Mouse (Mus musculus) stomach, embryonic 14.5 days (tissue): ENCODE data around the gene Foxn4. TPM values are rescaled to one million over a fixed set of nuclear protein-coding genes. Genes with fewer than 3 reads are reported as not detected.

Experiments
- ATAC-seq: fragments of 200-750 bp; cut with Nextera tagmentation; 2 replicates; pipeline ENCODE4 v1.8.0; 2017; ENCODE audit warnings: low read depth, moderate TSS enrichment; ENCODE audit not compliant: insufficient number of reproducible peaks, insufficient read depth, low FRiP score
- H3K27ac ChIP-seq: fragments of 300-500 bp; sonication (generic); 2 replicates; pipeline ENCODE4 v1.5.1; 2014; ENCODE audit warnings: mild to moderate bottlenecking, low read length, moderate library complexity, mixed read lengths
- H3K27me3 ChIP-seq: fragments of 300-500 bp; sonication (generic); 2 replicates; pipeline ENCODE4 v1.6.1; 2014; ENCODE audit warnings: low read length, control low read depth, mixed read lengths; ENCODE audit not compliant: control insufficient read depth, insufficient read depth
- H3K36me3 ChIP-seq: fragments of 300-500 bp; sonication (generic); 2 replicates; pipeline ENCODE4 v1.6.1; 2014; ENCODE audit warnings: mild to moderate bottlenecking, control low read depth, low read length, moderate library complexity, mixed read lengths; ENCODE audit not compliant: control insufficient read depth, insufficient read depth
- H3K4me1 ChIP-seq: fragments of 300-500 bp; sonication (generic); 2 replicates; pipeline ENCODE4 v1.6.1; 2014; ENCODE audit warnings: low read length, control low read depth, mixed read lengths; ENCODE audit not compliant: control insufficient read depth, insufficient read depth
- H3K4me2 ChIP-seq: fragments of 300-500 bp; sonication (generic); replicated peaks from 2 replicates; pipeline ENCODE4 v1.6.1; 2014; ENCODE audit warnings: low read depth, low read length, control low read depth
- H3K4me3 ChIP-seq: fragments of 300-500 bp; sonication (generic); 2 replicates; pipeline ENCODE4 v1.5.1; 2014; ENCODE audit warnings: low read depth, low read length, control low read depth
- H3K9ac ChIP-seq: fragments of 300-500 bp; sonication (generic); replicated peaks from 2 replicates; pipeline ENCODE4 v1.6.1; 2014; ENCODE audit warnings: low read depth, mild to moderate bottlenecking, control low read depth, low read length, moderate library complexity, mixed read lengths
- H3K9me3 ChIP-seq: fragments of 300-500 bp; sonication (generic); 2 replicates; pipeline ENCODE4 v1.6.1; 2016; ENCODE audit warnings: low read depth, low read length, control low read depth; ENCODE audit not compliant: control insufficient read depth
- WGBS: fragments of 180-500 bp; shearing (Covaris S2); extraction: QIAGEN DNeasy Blood & Tissue Kit; methylation state at CpG from one replicate; pipeline ENCODE4 v1.1.7; 2014; 5-methylcytosine and 5-hydroxymethylcytosine counted together
- polyA plus RNA-seq: library from polyadenylated mRNA; unstranded; fragments of >200 nt; fragmentation: Nextera tagmentation; extraction: Ambion mirVana; gene quantifications from 2 replicates; pipeline ENCODE4 v1.2.1, GENCODE M21; 2014

Gene Foxn4
- polyA plus RNA-seq, 1 experiment from 2014 or later = not detected

GRCm38 (mm10) chr5:114285398-114285700 lies 11.7 kb upstream of the Foxn4 start:
- Histone ChIP-seq H3K27ac (no peak overlapping the region), H3K27me3 (no peaks in the 10 kb centered on the region), H3K9me3 (no peaks in the 10 kb centered on the region), H3K4me2 (no peak overlapping the region), H3K36me3 (no peaks in the 10 kb centered on the region), H3K4me3 (no peak overlapping the region), H3K9ac (no peak overlapping the region), H3K4me1 (no peaks in the 10 kb centered on the region)
- 90% methylated on average over 3 of the region's 3 CpGs for WGBS
- no peak for ATAC-seq

DNA sequence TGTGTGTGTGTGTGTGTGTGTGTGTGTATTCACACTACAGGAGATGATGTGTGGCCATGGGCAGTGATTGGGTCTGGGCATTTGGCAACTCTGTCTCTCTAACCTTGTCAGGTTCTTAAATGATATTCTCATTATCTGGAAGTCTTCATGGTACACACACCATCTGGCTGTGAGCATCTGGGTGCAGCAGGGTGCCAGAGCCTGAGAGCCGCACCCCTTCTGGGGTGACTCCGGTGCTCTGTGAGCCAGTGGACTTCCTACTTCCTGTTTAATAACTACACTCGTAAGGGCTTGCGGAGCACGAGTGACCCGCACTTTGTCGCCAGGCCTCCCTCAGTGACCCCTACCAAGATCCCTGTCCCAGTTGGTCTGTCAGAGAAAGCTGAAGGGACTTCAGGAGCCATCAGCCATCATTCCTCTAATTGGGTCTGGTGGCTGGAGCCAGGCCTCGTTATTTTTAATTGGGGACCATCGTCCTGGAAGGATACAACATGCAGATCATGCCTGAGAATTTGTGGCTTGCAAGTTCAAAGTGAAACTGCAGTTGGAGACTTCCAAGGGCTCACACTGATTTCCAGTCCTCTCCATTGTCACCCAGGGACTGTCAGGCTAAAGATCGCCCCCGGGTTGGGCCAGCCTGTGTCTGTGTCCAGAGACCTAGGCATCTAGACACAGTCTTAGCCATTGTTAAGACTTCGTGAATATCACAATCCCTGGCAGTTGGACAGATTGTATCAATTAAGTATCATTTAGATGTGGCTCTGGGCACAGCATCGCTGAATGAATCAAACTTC lies 11.2 kb upstream of the Foxn4 start:
- no peaks in the 10 kb centered on the region for H3K9me3 ChIP-seq
- no peak overlapping the region for H3K9ac ChIP-seq
- no peaks in the 10 kb centered on the region for H3K36me3 ChIP-seq
- H3K4me2 ChIP-seq = no peak overlapping the region
- H3K4me3 ChIP-seq = no peak overlapping the region
- H3K27ac ChIP-seq = no peak overlapping the region
- WGBS = 74% methylated on average over 13 of the region's 13 CpGs
- no peak for ATAC-seq
- no peaks in the 10 kb centered on the region for H3K27me3 ChIP-seq
- no peaks in the 10 kb centered on the region for H3K4me1 ChIP-seq

DNA sequence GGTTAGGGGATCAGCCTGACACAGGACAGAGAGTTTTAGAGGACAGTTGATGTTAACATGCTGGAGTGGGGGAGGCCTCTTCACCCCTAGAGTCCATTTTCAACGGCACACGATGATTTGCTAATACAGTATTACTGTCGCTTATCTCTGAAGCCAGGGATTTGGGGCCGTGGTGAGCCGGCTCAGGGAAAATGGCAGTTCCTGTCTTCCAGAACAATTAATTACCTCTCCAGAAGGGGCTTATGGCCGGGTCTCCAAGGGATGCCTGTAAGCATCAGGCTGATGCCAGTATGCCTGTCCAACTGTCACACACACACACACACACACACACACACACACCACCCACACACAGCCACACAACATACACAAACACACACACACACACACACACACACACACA lies 8.7 kb upstream of the Foxn4 start:
- H3K4me2 ChIP-seq = no peak overlapping the region
- WGBS = 21% methylated on average over 6 of the region's 6 CpGs
- no peak for ATAC-seq
- no peaks in the 10 kb centered on the region for H3K9me3 ChIP-seq
- H3K36me3 ChIP-seq = no peaks in the 10 kb centered on the region
- H3K27ac ChIP-seq = no peak overlapping the region
- no peaks in the 10 kb centered on the region for H3K27me3 ChIP-seq
- H3K9ac ChIP-seq = no peak overlapping the region
- no peaks in the 10 kb centered on the region for H3K4me1 ChIP-seq
- no peak overlapping the region for H3K4me3 ChIP-seq

- Histone ChIP-seq H3K4me3 (no peak overlapping the region), H3K9ac (no peak overlapping the region), H3K36me3 (no peaks in the 10 kb centered on the region), H3K27me3 (peaks cover 15% of the 10 kb centered on the region), H3K9me3 (no peaks in the 10 kb centered on the region), H3K27ac (no peak overlapping the region), H3K4me2 (no peak overlapping the region), H3K4me1 (no peaks in the 10 kb centered on the region)
- no peak for ATAC-seq
- WGBS = 48% methylated on average over 12 of the region's 12 CpGs
Measured at GRCm38 (mm10) chr5:114279382-114280143, 6.0 kb upstream of the Foxn4 start.

DNA sequence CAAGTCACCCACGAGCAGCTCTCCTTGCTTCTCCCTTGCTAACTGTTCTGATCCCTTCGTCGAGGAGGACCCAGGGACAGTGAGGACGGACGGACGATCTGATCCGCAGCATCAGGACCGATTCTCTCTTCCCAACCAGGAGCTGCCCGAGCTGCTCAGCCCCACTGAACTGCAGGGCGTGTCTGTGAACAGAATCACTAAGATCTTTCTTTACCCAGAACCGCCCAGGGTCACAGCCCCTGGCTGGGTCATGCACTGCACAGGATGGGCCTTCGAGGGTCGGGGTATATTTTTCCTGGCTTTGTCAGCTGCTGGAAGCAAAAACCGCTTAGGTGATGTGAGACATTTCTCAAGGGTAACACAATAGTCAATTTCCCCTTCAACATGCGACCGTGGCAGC lies 2.4 kb upstream of the Foxn4 start:
- 32% methylated on average over 16 of the region's 16 CpGs for WGBS
- Histone ChIP-seq H3K4me2 (no peak overlapping the region), H3K9ac (no peak overlapping the region), H3K4me3 (no peak overlapping the region), H3K4me1 (peaks cover 8% of the 10 kb centered on the region; the same call in 1 of the 2 replicates), H3K27me3 (peaks cover 41% of the 10 kb centered on the region), H3K27ac (no peak overlapping the region), H3K9me3 (no peaks in the 10 kb centered on the region), H3K36me3 (no peaks in the 10 kb centered on the region)
- no peak for ATAC-seq

- H3K9me3 ChIP-seq = no peaks in the 10 kb centered on the region
- H3K4me2 ChIP-seq = no peak overlapping the region
- WGBS = 29% methylated on average over 8 of the region's 8 CpGs
- H3K27ac ChIP-seq = no peak overlapping the region
- no peak overlapping the region for H3K4me3 ChIP-seq
- no peak overlapping the region for H3K9ac ChIP-seq
- H3K36me3 ChIP-seq = no peaks in the 10 kb centered on the region
- H3K4me1 ChIP-seq = peaks cover 8% of the 10 kb centered on the region; the same call in 1 of the 2 replicates
- H3K27me3 ChIP-seq = peaks cover 41% of the 10 kb centered on the region
- no peak for ATAC-seq
Measured at GRCm38 (mm10) chr5:114275339-114275738, 1.7 kb upstream of the Foxn4 start.

DNA sequence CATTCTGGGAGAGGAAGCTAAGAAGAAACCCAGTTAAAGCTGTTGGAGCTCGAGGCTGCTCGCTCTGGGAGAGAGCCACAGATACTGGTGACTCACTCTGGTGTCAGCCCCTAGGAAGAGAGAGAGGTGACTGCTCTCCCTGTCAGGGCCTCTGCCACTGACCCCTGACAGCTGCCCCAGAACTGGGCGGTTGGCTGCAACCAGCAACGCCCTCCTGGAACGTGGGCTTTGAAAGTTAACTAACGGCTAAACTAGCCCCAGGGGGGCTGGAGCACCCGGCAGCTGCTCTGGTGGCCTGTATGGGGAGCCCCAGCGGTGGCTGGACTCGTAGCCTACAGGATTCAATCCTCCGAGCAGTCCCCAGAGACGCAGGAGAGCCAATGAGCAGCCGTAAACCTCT lies 3.6 kb downstream of the Foxn4 start:
- Histone ChIP-seq H3K4me3 (no peak overlapping the region), H3K27ac (no peak overlapping the region), H3K4me2 (no peak overlapping the region), H3K9me3 (no peaks in the 10 kb centered on the region), H3K9ac (no peak overlapping the region), H3K4me1 (peaks cover 13% of the 10 kb centered on the region; the same call in 1 of the 2 replicates), H3K27me3 (peaks cover 28% of the 10 kb centered on the region), H3K36me3 (no peaks in the 10 kb centered on the region)
- 15% methylated on average over 12 of the region's 12 CpGs for WGBS
- no peak for ATAC-seq

- no peak overlapping the region for H3K27ac ChIP-seq
- no peak overlapping the region for H3K9ac ChIP-seq
- no peaks in the 10 kb centered on the region for H3K36me3 ChIP-seq
- H3K4me2 ChIP-seq = no peak overlapping the region
- no peak overlapping the region for H3K4me3 ChIP-seq
- no peaks in the 10 kb centered on the region for H3K9me3 ChIP-seq
- H3K4me1 ChIP-seq = peaks cover 13% of the 10 kb centered on the region; the same call in 1 of the 2 replicates
- H3K27me3 ChIP-seq = peaks cover 25% of the 10 kb centered on the region
- WGBS = 49% methylated on average over 7 of the region's 7 CpGs
- ATAC-seq = no peak
Measured at GRCm38 (mm10) chr5:114269499-114269898, 4.1 kb downstream of the Foxn4 start.
